Mouse (Mus musculus) layer of hippocampus, adult 9-10 months (tissue): ENCODE data around the gene Gdpd4.

Source experiments
- DNase-seq: peaks from one replicate; pipeline ENCODE4 v3.0.0; 2022; ENCODE audit warnings: low spot score

Gdpd4 gene

GRCm38 (mm10) chr7:98085314-98085713 is 165.6 kb downstream of the Gdpd4 start:
- DNase-seq, result no peak

- no peak for DNase-seq
Measured at GRCm38 (mm10) chr7:98086346-98086745, 166.6 kb downstream of the Gdpd4 start.

GRCm38 (mm10) chr7:98095852-98096251 is 176.1 kb downstream of the Gdpd4 start:
- DNase-seq, result no peak

- no peak for DNase-seq
Measured at GRCm38 (mm10) chr7:98097557-98097956, 177.8 kb downstream of the Gdpd4 start.
